Mouse (Mus musculus) heart, embryonic 12.5 days (tissue): ENCODE results near the gene Serpinf1. TPM values are rescaled to one million over a fixed set of nuclear protein-coding genes. Genes with fewer than 3 reads are reported as not detected.
A peak's percentile ranks its signal among the peaks of the same experiment; 100 is the strongest.
"Not testable (repeated sequence)": the region's sequence is repeated elsewhere in the genome, so short reads cannot be mapped to it uniquely, and the experiment has no call there.

Experiments
- ATAC-seq: fragments of 200-750 bp; cut with Nextera tagmentation; 2 replicates; pipeline ENCODE4 v1.8.0; 2017; ENCODE audit warnings: moderate TSS enrichment, moderate library complexity; ENCODE audit not compliant: insufficient number of reproducible peaks, low FRiP score
- H3K27ac ChIP-seq: fragments of 300-500 bp; sonication (generic); 2 replicates; pipeline ENCODE4 v1.5.1; 2016; ENCODE audit warnings: mild to moderate bottlenecking, moderate library complexity; ENCODE audit not compliant: poor library complexity, severe bottlenecking
- H3K27me3 ChIP-seq: fragments of 300-500 bp; sonication (generic); replicated peaks from 2 replicates; pipeline ENCODE4 v1.6.1; 2016; ENCODE audit warnings: mild to moderate bottlenecking, moderate library complexity
- H3K36me3 ChIP-seq: fragments of 300-500 bp; sonication (generic); 2 replicates; pipeline ENCODE4 v1.6.1; 2016; ENCODE audit warnings: mild to moderate bottlenecking, moderate library complexity
- H3K4me1 ChIP-seq: fragments of 300-500 bp; sonication (generic); replicated peaks from 2 replicates; pipeline ENCODE4 v1.6.1; 2016; ENCODE audit warnings: mild to moderate bottlenecking
- H3K4me2 ChIP-seq: fragments of 300-500 bp; sonication (generic); 2 replicates; pipeline ENCODE4 v1.6.1; 2016; ENCODE audit warnings: mild to moderate bottlenecking, moderate library complexity
- H3K4me3 ChIP-seq: fragments of 300-500 bp; sonication (generic); 2 replicates; pipeline ENCODE4 v1.5.1; 2016; ENCODE audit warnings: mild to moderate bottlenecking
- H3K9ac ChIP-seq: fragments of 300-500 bp; sonication (generic); 2 replicates; pipeline ENCODE4 v1.6.1; 2016; ENCODE audit warnings: mild to moderate bottlenecking, moderate library complexity
- H3K9me3 ChIP-seq: fragments of 300-500 bp; sonication (generic); replicated peaks from 2 replicates; pipeline ENCODE4 v1.6.1; 2016; ENCODE audit warnings: mild to moderate bottlenecking, moderate library complexity
- WGBS: fragments of 180-500 bp; shearing (Covaris S2); methylation state at CpG from one replicate; pipeline ENCODE4 v1.1.7; 2016; 5-methylcytosine and 5-hydroxymethylcytosine counted together
- microRNA counts: library from miRNA; unstranded; fragments of <30 nt; microRNA quantifications from one replicate; lab custom pipeline; 2017
- microRNA-seq: library from miRNA; unstranded; fragments of <30 nt; microRNA quantifications from one replicate; pipeline ENCODE4, GENCODE M21; 2017
- polyA plus RNA-seq: library from polyadenylated mRNA; unstranded; fragments of >200 nt; fragmentation: Nextera tagmentation; extraction: Ambion mirVana; gene quantifications from 2 replicates; pipeline ENCODE4 v1.2.1, GENCODE M21; 2016

Gene Serpinf1
- polyA plus RNA-seq, 1 experiment from 2014 or later, result 39.7 TPM

DNA sequence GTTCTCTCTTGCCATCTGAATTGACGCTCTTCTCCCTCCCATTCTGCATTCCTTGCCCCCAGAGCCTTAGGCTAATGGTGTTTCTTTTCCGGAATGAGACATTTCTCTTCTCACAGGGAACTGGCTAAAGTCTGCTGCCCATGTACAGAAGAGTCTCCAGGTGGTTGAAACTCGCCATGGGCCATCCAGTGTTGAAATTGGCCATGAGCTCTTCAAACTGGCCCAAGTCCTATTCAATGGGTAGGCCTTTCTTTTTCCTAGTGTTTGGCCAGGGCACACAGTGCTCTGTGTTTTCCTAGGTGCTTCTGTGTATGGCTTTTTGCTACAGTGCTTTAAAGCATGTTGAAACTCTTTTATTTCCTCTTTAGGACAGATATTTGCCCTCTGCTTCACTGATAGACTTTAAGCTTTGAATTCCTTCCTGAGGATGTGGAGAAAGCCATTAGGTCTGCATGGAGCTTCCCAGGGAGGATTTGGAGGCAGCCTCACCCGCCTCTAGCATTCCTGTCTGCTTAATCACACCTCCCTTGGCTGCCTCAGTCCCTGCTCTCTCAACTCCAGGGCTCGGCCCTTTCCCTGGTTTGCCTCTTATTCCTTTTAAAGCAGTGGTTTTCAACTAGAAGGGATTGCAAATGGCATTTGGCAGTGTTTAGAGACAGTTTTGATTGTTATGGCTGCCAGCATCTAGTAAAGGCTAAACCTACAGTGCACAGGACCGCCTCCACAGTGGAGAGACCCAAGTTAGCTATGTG is 19.0 kb downstream of the Serpinf1 start:
- Histone ChIP-seq H3K36me3 (peaks cover 26% of the 10 kb centered on the region), H3K9ac (0 out of 2 replicates have a peak overlapping the region, but pooled peaks have one; percentile 15), H3K27me3 (no peaks in the 10 kb centered on the region), H3K27ac (peak overlapping the region; percentile 28; the same call in 1 of the 2 replicates), H3K4me2 (no peak overlapping the region), H3K4me3 (no peak overlapping the region), H3K4me1 (peaks cover 18% of the 10 kb centered on the region), H3K9me3 (no peaks in the 10 kb centered on the region)
- 58% methylated on average over 6 of the region's 6 CpGs for WGBS
- no peak for ATAC-seq

DNA sequence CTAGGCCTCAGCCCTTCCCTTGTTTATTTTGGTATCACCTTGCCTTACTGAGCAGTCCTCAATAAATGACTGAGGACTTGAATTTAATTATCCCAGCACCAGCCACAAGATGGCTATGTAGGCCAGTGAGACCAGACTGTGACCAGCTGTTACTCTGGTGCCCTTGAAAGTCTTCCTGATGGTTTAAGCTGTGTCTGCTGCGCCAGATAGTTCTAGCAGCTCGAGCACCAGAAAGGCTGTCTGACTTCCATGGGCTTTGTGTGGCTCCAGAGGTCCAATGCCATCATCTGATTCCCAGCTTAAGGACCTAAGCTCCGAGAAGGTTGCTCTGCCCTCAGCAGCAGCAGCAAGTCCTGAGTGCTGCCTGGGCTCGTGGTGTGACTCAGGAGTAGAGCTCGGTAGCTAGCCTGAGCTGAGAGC is 20.2 kb downstream of the Serpinf1 start:
- H3K36me3 ChIP-seq, result peaks cover 26% of the 10 kb centered on the region
- ATAC-seq, result peak; percentile 33; the same call in 1 of the 2 replicates
- H3K9ac ChIP-seq, result no peak overlapping the region
- no peak overlapping the region for H3K4me2 ChIP-seq
- H3K9me3 ChIP-seq, result no peaks in the 10 kb centered on the region
- H3K27ac ChIP-seq, result peak overlapping the region; percentile 52
- no peak overlapping the region for H3K4me3 ChIP-seq
- H3K27me3 ChIP-seq, result no peaks in the 10 kb centered on the region
- H3K4me1 ChIP-seq, result peaks cover 21% of the 10 kb centered on the region
- WGBS, result 51% methylated on average over 5 of the region's 5 CpGs

DNA sequence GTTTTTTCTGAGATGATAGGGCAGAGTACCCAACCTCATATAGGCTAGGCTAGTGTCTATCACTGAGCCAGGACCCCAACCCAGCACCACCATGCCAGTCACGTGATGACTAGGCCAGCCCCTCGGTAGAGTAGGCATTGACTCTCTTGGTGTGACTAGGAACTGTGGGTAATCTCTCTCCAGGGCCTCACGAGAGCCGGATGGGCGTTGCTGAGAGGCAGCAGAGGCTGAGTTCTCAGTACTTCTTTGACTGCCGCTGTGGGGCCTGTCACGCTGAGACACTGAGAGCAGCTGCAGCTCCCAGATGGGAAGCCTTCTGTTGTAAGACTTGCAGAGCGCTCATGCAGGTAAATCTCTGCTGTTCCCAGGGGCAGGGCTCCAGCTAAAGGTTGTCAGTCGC is 22.4 kb downstream of the Serpinf1 start:
- no peak overlapping the region for H3K27ac ChIP-seq
- no peaks in the 10 kb centered on the region for H3K27me3 ChIP-seq
- no peaks in the 10 kb centered on the region for H3K9me3 ChIP-seq
- no peak overlapping the region for H3K4me3 ChIP-seq
- H3K36me3 ChIP-seq, result peaks cover 16% of the 10 kb centered on the region; the same call in 1 of the 2 replicates
- WGBS, result 73% methylated on average over 9 of the region's 9 CpGs
- H3K9ac ChIP-seq, result no peak overlapping the region
- no peak for ATAC-seq
- peaks cover 25% of the 10 kb centered on the region for H3K4me1 ChIP-seq
- H3K4me2 ChIP-seq, result no peak overlapping the region

DNA sequence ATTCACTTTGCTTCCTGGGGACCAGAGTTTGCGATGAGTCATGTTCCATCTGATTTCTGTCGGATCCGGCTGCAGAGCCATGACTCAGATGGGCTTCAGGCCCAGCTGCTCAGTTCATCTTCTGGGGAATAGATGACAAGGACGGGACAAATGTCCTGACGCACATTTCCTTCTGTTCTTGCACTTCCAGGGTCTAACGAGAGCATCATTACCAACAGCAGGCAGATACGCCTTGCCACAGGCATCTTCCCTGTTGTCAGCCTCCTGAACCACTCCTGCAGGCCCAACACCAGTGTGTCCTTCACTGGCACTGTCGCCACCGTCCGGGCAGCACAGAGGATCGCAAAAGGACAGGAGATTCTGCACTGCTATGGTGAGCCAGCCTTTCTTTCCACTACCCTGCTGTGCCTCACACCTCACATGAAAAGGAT is 23.1 kb downstream of the Serpinf1 start:
- Histone ChIP-seq H3K9me3 (0 out of 2 replicates have a peak, but pooled peaks cover 3% of the 10 kb centered on the region), H3K27ac (no peak overlapping the region), H3K4me2 (no peak overlapping the region), H3K36me3 (peaks cover 17% of the 10 kb centered on the region), H3K27me3 (no peaks in the 10 kb centered on the region), H3K9ac (no peak overlapping the region), H3K4me3 (no peak overlapping the region), H3K4me1 (peaks cover 25% of the 10 kb centered on the region)
- ATAC-seq, result no peak
- WGBS, result 79% methylated on average over 11 of the region's 11 CpGs

DNA sequence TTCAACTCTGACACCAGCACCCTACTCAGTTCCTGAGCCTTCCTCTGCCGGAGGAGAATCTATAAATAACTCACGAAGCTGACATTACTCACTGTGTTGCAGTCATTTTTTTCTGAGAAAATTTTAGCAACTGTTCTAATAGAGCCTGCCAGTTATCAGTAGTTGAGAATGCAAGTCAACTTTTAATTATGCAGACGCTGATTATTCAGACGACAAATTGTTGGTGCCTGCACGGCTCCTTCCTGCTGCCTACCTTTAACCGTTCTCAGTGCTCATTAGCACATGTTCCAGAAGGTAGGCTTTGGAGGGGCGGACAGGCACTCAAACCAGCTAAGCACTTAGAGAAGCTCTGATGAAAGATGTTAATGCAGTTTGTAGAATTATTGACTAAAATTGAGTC is 25.0 kb downstream of the Serpinf1 start:
- peak overlapping the region; percentile 22 for H3K4me2 ChIP-seq
- H3K36me3 ChIP-seq, result peaks cover 18% of the 10 kb centered on the region
- H3K27ac ChIP-seq, result no peak overlapping the region
- no peak overlapping the region for H3K9ac ChIP-seq
- WGBS, result 50% methylated on average over 7 of the region's 7 CpGs
- H3K4me1 ChIP-seq, result peaks cover 9% of the 10 kb centered on the region
- 0 out of 2 replicates have a peak, but pooled peaks cover 3% of the 10 kb centered on the region for H3K9me3 ChIP-seq
- ATAC-seq, result no peak
- H3K27me3 ChIP-seq, result no peaks in the 10 kb centered on the region
- no peak overlapping the region for H3K4me3 ChIP-seq

DNA sequence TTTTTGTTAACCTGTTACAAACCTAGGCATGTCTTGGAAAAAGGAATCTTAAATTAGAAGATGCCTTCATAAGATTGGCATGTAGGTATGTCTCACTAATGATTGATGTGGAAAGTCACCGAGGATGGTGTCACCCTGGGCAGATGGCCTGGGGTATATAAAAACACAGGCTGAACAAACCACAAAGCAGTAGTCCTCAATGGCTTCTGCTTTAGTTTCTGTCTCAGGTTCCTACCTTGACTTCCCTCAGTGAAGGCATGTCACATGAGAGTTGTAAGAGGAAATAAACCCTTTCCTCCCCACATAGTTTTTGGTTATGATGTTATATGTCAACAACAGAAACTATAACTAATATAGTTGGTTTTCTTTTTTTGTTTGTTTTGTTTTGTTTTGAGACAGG is 26.9 kb downstream of the Serpinf1 start:
- Histone ChIP-seq H3K4me1 (peaks cover 7% of the 10 kb centered on the region), H3K4me2 (no peak overlapping the region), H3K4me3 (no peak overlapping the region), H3K36me3 (peaks cover 17% of the 10 kb centered on the region), H3K9me3 (0 out of 2 replicates have a peak, but pooled peaks cover 3% of the 10 kb centered on the region), H3K9ac (no peak overlapping the region), H3K27me3 (no peaks in the 10 kb centered on the region), H3K27ac (no peak overlapping the region)
- WGBS, result 63% methylated on average over 1 of the region's 1 CpGs
- no peak for ATAC-seq

DNA sequence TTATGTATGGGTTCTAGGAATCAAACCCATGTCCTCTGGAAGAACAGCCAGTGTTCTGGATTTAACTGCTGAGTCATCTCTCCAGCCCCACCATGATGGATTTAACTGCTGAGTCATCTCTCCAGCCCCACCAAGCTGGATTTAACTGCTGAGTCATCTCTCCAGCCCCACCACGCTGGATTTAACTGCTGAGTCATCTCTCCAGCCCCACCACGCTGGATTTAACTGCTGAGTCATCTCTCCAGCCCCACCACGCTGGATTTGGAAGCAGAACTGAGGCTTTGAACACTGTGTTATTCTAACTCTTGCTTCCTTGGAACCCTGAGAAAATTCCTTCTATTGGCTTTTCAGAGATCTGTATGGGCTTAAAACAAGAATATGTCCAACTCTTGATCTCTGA is 39.0 kb downstream of the Serpinf1 start:
- WGBS, result 52% methylated on average over 3 of the region's 3 CpGs
- H3K9ac ChIP-seq, result not testable (repeated sequence)

DNA sequence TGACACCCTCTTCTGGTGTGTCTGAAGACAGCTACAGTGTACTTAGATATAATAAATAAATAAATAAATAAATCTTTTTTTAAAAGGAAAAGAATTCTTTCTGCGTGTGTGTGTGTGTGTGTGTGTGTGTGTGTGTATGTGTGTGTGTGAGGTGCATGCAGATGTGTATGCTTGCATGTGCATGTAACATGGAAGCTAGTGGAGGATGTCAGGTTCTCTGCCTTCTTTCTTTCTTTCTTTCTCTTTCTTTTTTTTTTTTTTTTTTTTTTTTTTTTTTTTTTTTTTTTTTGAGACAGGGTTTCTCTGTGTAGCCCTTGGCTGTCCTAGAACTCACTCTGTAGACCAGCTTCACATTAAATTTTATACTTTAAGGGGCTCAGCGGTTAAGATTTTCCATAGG is 43.7 kb downstream of the Serpinf1 start:
- H3K9ac ChIP-seq, H3K36me3 ChIP-seq, H3K27me3 ChIP-seq, ATAC-seq, H3K4me3 ChIP-seq, H3K4me1 ChIP-seq, H3K9me3 ChIP-seq, H3K4me2 ChIP-seq, H3K27ac ChIP-seq: not testable (repeated sequence)
- WGBS, result 95% methylated on average over 2 of the region's 2 CpGs

More for the DNA sequence above, 39.0 kb downstream of the Serpinf1 start:
- not testable (repeated sequence) for H3K27ac ChIP-seq, ATAC-seq, H3K9me3 ChIP-seq, H3K4me2 ChIP-seq, H3K4me3 ChIP-seq, H3K27me3 ChIP-seq, H3K4me1 ChIP-seq
- peaks cover 14% of the 10 kb centered on the region for H3K36me3 ChIP-seq

DNA sequence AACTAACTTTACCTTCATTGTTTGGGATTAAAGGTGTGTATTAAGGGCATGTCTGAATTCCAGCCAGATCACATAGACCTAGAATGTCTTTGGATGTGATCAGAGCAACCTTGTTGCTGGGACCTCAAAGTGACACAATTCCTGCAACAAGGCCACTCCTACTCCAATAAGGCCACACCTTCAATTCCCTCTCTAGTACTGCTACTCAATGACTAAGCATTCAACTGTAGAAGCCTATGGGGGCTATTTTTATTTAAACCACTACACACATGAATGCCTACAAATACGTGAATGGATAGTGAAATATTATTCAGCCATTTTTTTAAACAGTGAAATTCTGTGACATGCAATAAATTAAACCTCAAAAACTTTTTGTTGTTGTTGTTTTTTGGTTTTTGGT is 45.4 kb downstream of the Serpinf1 start:
- no peaks in the 10 kb centered on the region for H3K4me1 ChIP-seq
- H3K4me2 ChIP-seq, result no peak overlapping the region
- ATAC-seq, result no peak
- 81% methylated on average over 1 of the region's 1 CpGs for whole genome bisulfite sequencing
- no peak overlapping the region for H3K9ac ChIP-seq
- no peaks in the 10 kb centered on the region for H3K27me3 ChIP-seq
- H3K4me3 ChIP-seq, result no peak overlapping the region
- H3K9me3 ChIP-seq, result no peaks in the 10 kb centered on the region; the same call in 1 of the 2 replicates
- H3K27ac ChIP-seq, result no peak overlapping the region
- no peaks in the 10 kb centered on the region for H3K36me3 ChIP-seq

MicroRNAs within 50 kb of the gene (microRNA counts, 519-probe panel; counts per million panel counts)
- 7,323 counts per million, percentile 90 among the panel's probes with 10 or more counts for microRNA mmu-miR-22 (lab: Ali Mortazavi, UCI)

Small RNAs within 50 kb of the gene (microRNA-seq; reads per million reads assigned to microRNA genes)
- gene Mir22, result 10,666 reads per million, percentile 95 among the genes with 10 or more reads in this experiment

Other genes starting within 250 kb of the Serpinf1 start
- gene Ovca2, start 243.9 kb downstream of the Serpinf1 start, polyA plus RNA-seq, result 19.4 and 20.5 TPM in 2 replicates
- gene Dph1, start 231.5 kb downstream of the Serpinf1 start, polyA plus RNA-seq, result 23.3 and 23.5 TPM in 2 replicates
- gene Rtn4rl1, start 228.9 kb downstream of the Serpinf1 start, polyA plus RNA-seq, result 16.3 and 16.8 TPM in 2 replicates
- 120 and 122 TPM in 2 replicates for gene Rpa1, start 74.4 kb downstream of the Serpinf1 start, polyA plus RNA-seq
- gene Smyd4, start 74.3 kb downstream of the Serpinf1 start, polyA plus RNA-seq, result 12.8 and 14.6 TPM in 2 replicates
- gene Serpinf2, start 16.9 kb upstream of the Serpinf1 start, polyA plus RNA-seq, result 0.86 and 6.4 TPM in 2 replicates
- gene Wdr81, start 32.0 kb upstream of the Serpinf1 start, polyA plus RNA-seq, result 5.6 and 5.7 TPM in 2 replicates
- gene Tlcd2, start 39.0 kb upstream of the Serpinf1 start, polyA plus RNA-seq, result 12.7 and 13.1 TPM in 2 replicates
- 41.3 and 42.7 TPM in 2 replicates for gene Prpf8, start 64.1 kb upstream of the Serpinf1 start, polyA plus RNA-seq
- gene Rilp, start 87.4 kb upstream of the Serpinf1 start, polyA plus RNA-seq, result 1.4 and 2.3 TPM in 2 replicates
- gene Scarf1, start 90.8 kb upstream of the Serpinf1 start, polyA plus RNA-seq, result 12.3 and 13.8 TPM in 2 replicates
- gene Slc43a2, start 109.0 kb upstream of the Serpinf1 start, polyA plus RNA-seq, result 4.1 and 4.3 TPM in 2 replicates
- 75.3 and 80.1 TPM in 2 replicates for gene Pitpna, start 165.4 kb upstream of the Serpinf1 start, polyA plus RNA-seq
- 17.3 and 17.5 TPM in 2 replicates for gene Inpp5k, start 208.3 kb upstream of the Serpinf1 start, polyA plus RNA-seq
- 72.3 and 76.7 TPM in 2 replicates for gene Myo1c, start 227.8 kb upstream of the Serpinf1 start, polyA plus RNA-seq